Mouse (Mus musculus) kidney, embryonic 16.5 days (tissue): ENCODE measurements around the gene Rhbdl3. TPM values are rescaled to one million over a fixed set of nuclear protein-coding genes. Genes with fewer than 3 reads are reported as not detected.

ENCODE experiments used
- ATAC-seq: fragments of 200-750 bp; cut with Nextera tagmentation; 2 replicates; pipeline ENCODE4 v1.8.0; 2017; ENCODE audit warnings: moderate TSS enrichment; ENCODE audit not compliant: low FRiP score, low TSS enrichment
- H3K27ac ChIP-seq: fragments of 300-500 bp; sonication (generic); 2 replicates; pipeline ENCODE4 v1.5.1; 2014; ENCODE audit warnings: low read length
- H3K27me3 ChIP-seq: fragments of 300-500 bp; sonication (generic); 2 replicates; pipeline ENCODE4 v1.6.1; 2014; ENCODE audit warnings: low read length, control low read depth, mixed read lengths; ENCODE audit not compliant: insufficient read depth
- H3K36me3 ChIP-seq: fragments of 300-500 bp; sonication (generic); 2 replicates; pipeline ENCODE4 v1.6.1; 2014; ENCODE audit warnings: low read length, control low read depth, mixed read lengths; ENCODE audit not compliant: insufficient read depth
- H3K4me1 ChIP-seq: fragments of 300-500 bp; sonication (generic); 2 replicates; pipeline ENCODE4 v1.6.1; 2014; ENCODE audit warnings: low read length, control low read depth, mixed read lengths; ENCODE audit not compliant: insufficient read depth
- H3K4me2 ChIP-seq: fragments of 300-500 bp; sonication (generic); replicated peaks from 2 replicates; pipeline ENCODE4 v1.6.1; 2014; ENCODE audit warnings: low read depth, low read length
- H3K4me3 ChIP-seq: fragments of 300-500 bp; sonication (generic); 2 replicates; pipeline ENCODE4 v1.5.1; 2014; ENCODE audit warnings: mild to moderate bottlenecking, low read length
- H3K9ac ChIP-seq: fragments of 300-500 bp; sonication (generic); replicated peaks from 2 replicates; pipeline ENCODE4 v1.6.1; 2014; ENCODE audit warnings: low read length
- H3K9me3 ChIP-seq: fragments of 300-500 bp; sonication (generic); 2 replicates; pipeline ENCODE4 v1.6.1; 2016; ENCODE audit warnings: low read length, control low read depth
- WGBS: fragments of 180-500 bp; shearing (Covaris S2); extraction: QIAGEN DNeasy Blood & Tissue Kit; methylation state at CpG from one replicate; pipeline ENCODE4 v1.1.7; 2014; 5-methylcytosine and 5-hydroxymethylcytosine counted together
- polyA plus RNA-seq: library from polyadenylated mRNA; unstranded; fragments of >200 nt; fragmentation: Nextera tagmentation; extraction: Ambion mirVana; gene quantifications from 2 replicates; pipeline ENCODE4 v1.2.1, GENCODE M21; 2015

Gene Rhbdl3
- 2.4 TPM in 2 replicates for polyA plus RNA-seq

- Histone ChIP-seq H3K27me3 (peaks cover 34% of the 10 kb centered on the region), H3K36me3 (no peaks in the 10 kb centered on the region), H3K4me3 (peak within 1 kb of the TSS; percentile 66), H3K27ac (no peak within 1 kb of the TSS), H3K9ac (peak within 1 kb of the TSS; percentile 74), H3K4me2 (peak within 1 kb of the TSS; percentile 100), H3K9me3 (no peaks in the 10 kb centered on the region), H3K4me1 (peaks cover 23% of the 10 kb centered on the region)
- ATAC-seq: peak; percentile 58
- WGBS: under 1% methylated on average over 49 of the region's 81 CpGs
Measured at GRCm38 (mm10) chr11:80300551-80301315, at the start of gene Rhbdl3. TSS of gene Rhbdl3 (plus strand) at chr11:80300912.

- no peak overlapping the region for H3K4me2 ChIP-seq
- no peaks in the 10 kb centered on the region for H3K4me1 ChIP-seq
- 94% methylated on average over 8 of the region's 8 CpGs for WGBS
- ATAC-seq: no peak
- no peak overlapping the region for H3K4me3 ChIP-seq
- H3K27ac ChIP-seq: no peak overlapping the region
- H3K9me3 ChIP-seq: no peaks in the 10 kb centered on the region
- H3K27me3 ChIP-seq: no peaks in the 10 kb centered on the region
- no peak overlapping the region for H3K9ac ChIP-seq
- H3K36me3 ChIP-seq: peaks cover 26% of the 10 kb centered on the region
Measured at GRCm38 (mm10) chr11:80264137-80264536, 36.6 kb upstream of the Rhbdl3 start.

- no peak overlapping the region for H3K27ac ChIP-seq
Measured at GRCm38 (mm10) chr11:80271096-80271495, 29.6 kb upstream of the Rhbdl3 start.

GRCm38 (mm10) chr11:80275011-80275410 lies 25.7 kb upstream of the Rhbdl3 start:
- Histone ChIP-seq H3K4me2 (no peak overlapping the region), H3K9me3 (0 out of 2 replicates have a peak, but pooled peaks cover 4% of the 10 kb centered on the region), H3K27ac (no peak overlapping the region), H3K4me3 (no peak overlapping the region), H3K4me1 (no peaks in the 10 kb centered on the region), H3K27me3 (no peaks in the 10 kb centered on the region), H3K9ac (no peak overlapping the region), H3K36me3 (no peaks in the 10 kb centered on the region)
- ATAC-seq: no peak
- WGBS: 63% methylated on average over 3 of the region's 3 CpGs

More at GRCm38 (mm10) chr11:80271096-80271495, 29.6 kb upstream of the Rhbdl3 start:
- no peaks in the 10 kb centered on the region for H3K27me3 ChIP-seq
- H3K4me2 ChIP-seq: no peak overlapping the region
- H3K4me1 ChIP-seq: no peaks in the 10 kb centered on the region
- H3K9ac ChIP-seq: no peak overlapping the region
- ATAC-seq: no peak
- 0 out of 2 replicates have a peak, but pooled peaks cover 4% of the 10 kb centered on the region for H3K9me3 ChIP-seq
- H3K4me3 ChIP-seq: no peak overlapping the region
- 75% methylated on average over 5 of the region's 5 CpGs for WGBS
- peaks cover 4% of the 10 kb centered on the region for H3K36me3 ChIP-seq

GRCm38 (mm10) chr11:80278054-80278453 lies 22.7 kb upstream of the Rhbdl3 start:
- Histone ChIP-seq H3K36me3 (no peaks in the 10 kb centered on the region), H3K4me3 (no peak overlapping the region), H3K9ac (no peak overlapping the region), H3K4me2 (no peak overlapping the region), H3K4me1 (no peaks in the 10 kb centered on the region), H3K27ac (no peak overlapping the region), H3K9me3 (0 out of 2 replicates have a peak, but pooled peaks cover 4% of the 10 kb centered on the region), H3K27me3 (no peaks in the 10 kb centered on the region)
- ATAC-seq: no peak
- WGBS: 70% methylated on average over 2 of the region's 2 CpGs

GRCm38 (mm10) chr11:80283786-80284185 lies 16.9 kb upstream of the Rhbdl3 start:
- H3K4me1 ChIP-seq: no peaks in the 10 kb centered on the region
- no peak overlapping the region for H3K4me3 ChIP-seq
- WGBS: 47% methylated on average over 3 of the region's 3 CpGs
- H3K9me3 ChIP-seq: no peaks in the 10 kb centered on the region
- H3K4me2 ChIP-seq: no peak overlapping the region
- no peaks in the 10 kb centered on the region for H3K27me3 ChIP-seq
- no peaks in the 10 kb centered on the region for H3K36me3 ChIP-seq
- ATAC-seq: no peak
- no peak overlapping the region for H3K27ac ChIP-seq
- no peak overlapping the region for H3K9ac ChIP-seq

- ATAC-seq: no peak
- no peaks in the 10 kb centered on the region for H3K9me3 ChIP-seq
- 44% methylated on average over 6 of the region's 6 CpGs for WGBS
- H3K36me3 ChIP-seq: no peaks in the 10 kb centered on the region
- no peak overlapping the region for H3K4me2 ChIP-seq
- H3K27me3 ChIP-seq: no peaks in the 10 kb centered on the region
- H3K27ac ChIP-seq: no peak overlapping the region
- no peak overlapping the region for H3K4me3 ChIP-seq
- no peak overlapping the region for H3K9ac ChIP-seq
- H3K4me1 ChIP-seq: peaks cover 4% of the 10 kb centered on the region
Measured at GRCm38 (mm10) chr11:80284641-80285040, 16.1 kb upstream of the Rhbdl3 start.

- Histone ChIP-seq H3K4me2 (no peak overlapping the region), H3K4me1 (peaks cover 14% of the 10 kb centered on the region), H3K36me3 (no peaks in the 10 kb centered on the region), H3K4me3 (no peak overlapping the region), H3K9me3 (no peaks in the 10 kb centered on the region), H3K9ac (no peak overlapping the region), H3K27ac (no peak overlapping the region), H3K27me3 (no peaks in the 10 kb centered on the region)
- WGBS: 18% methylated on average over 5 of the region's 5 CpGs
- ATAC-seq: no peak
Measured at GRCm38 (mm10) chr11:80287150-80287549, 13.6 kb upstream of the Rhbdl3 start.

- H3K9ac ChIP-seq: no peak overlapping the region
- 0% methylated on average over 23 of the region's 23 CpGs for WGBS
- peak overlapping the region; percentile 36 for H3K4me3 ChIP-seq
- H3K36me3 ChIP-seq: no peaks in the 10 kb centered on the region
- peak overlapping the region; percentile 17 for H3K27ac ChIP-seq
- H3K4me1 ChIP-seq: peaks cover 16% of the 10 kb centered on the region
- H3K27me3 ChIP-seq: no peaks in the 10 kb centered on the region
- peak overlapping the region; percentile 64 for H3K4me2 ChIP-seq
- H3K9me3 ChIP-seq: no peaks in the 10 kb centered on the region
- ATAC-seq: peak; percentile 92
Measured at GRCm38 (mm10) chr11:80289701-80290445, 10.8 kb upstream of the Rhbdl3 start.

- 77% methylated on average over 2 of the region's 2 CpGs for WGBS
- no peak overlapping the region for H3K9ac ChIP-seq
- no peak for ATAC-seq
- no peak overlapping the region for H3K4me2 ChIP-seq
- H3K27ac ChIP-seq: no peak overlapping the region
- H3K36me3 ChIP-seq: no peaks in the 10 kb centered on the region
- no peak overlapping the region for H3K4me3 ChIP-seq
- no peaks in the 10 kb centered on the region for H3K9me3 ChIP-seq
- peaks cover 5% of the 10 kb centered on the region; the same call in 1 of the 2 replicates for H3K27me3 ChIP-seq
- H3K4me1 ChIP-seq: peaks cover 23% of the 10 kb centered on the region
Measured at GRCm38 (mm10) chr11:80291004-80291403, 9.7 kb upstream of the Rhbdl3 start.
